ENCODE assay signal across 25 mouse cellular contexts in the genomic region with DNA sequence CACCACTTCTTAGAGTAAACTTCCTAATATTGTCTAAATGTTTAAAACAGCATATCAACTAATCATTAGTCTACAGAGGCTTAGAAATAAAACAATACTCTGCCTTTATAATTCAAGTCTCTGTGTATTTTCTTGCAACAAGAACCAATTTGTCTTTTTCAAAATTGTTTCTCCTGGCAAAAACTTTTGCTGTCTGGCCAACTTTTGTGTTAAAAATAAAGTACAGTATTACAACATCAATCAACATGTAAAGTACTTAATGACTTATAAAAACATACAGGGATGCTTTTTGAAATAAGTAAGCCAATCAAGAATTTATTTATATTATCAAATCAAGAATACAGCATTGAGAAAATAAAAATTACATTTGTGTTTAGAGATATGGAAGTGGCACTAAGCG.
"Had no signal": no experiment of that assay in that cellular context is flagged by ENCODE, and none has a peak within 500 bp of the region (broad histone marks: within the 10 kb centered on the region; RNA-seq: fewer than 3 reads in every experiment).

No protein-coding gene starts in this region.

- DNase-seq: gastrocnemius, postnatal 14 days; gastrocnemius, postnatal 36 days; heart, adult 11 months; heart, adult 2 months; heart, postnatal 14 days; heart, postnatal 36 days; kidney, adult 11 months; kidney, adult 2 months; kidney, adult 9 months; kidney, postnatal 10 days; kidney, postnatal 36 days; liver; liver, embryonic 13.5 days had no signal

- H3K4me3 ChIP-seq: heart, adult 2 months; heart, embryonic 13.5 days; heart, embryonic 15.5 days; hindbrain, embryonic 13.5 days; hindbrain, embryonic 15.5 days; kidney, embryonic 15.5 days; left cerebral cortex, adult 2 months; limb, embryonic 10.5 days; limb, embryonic 12.5 days; liver, embryonic 13.5 days had no signal

- H3K4me1 ChIP-seq: heart, embryonic 15.5 days; hindbrain, embryonic 13.5 days; hindbrain, embryonic 15.5 days; kidney, embryonic 15.5 days; limb, embryonic 10.5 days; limb, embryonic 12.5 days; liver, embryonic 13.5 days had no signal

- H3K4me2 ChIP-seq: heart, embryonic 11.5 days; heart, embryonic 13.5 days; heart, embryonic 15.5 days; hindbrain, embryonic 13.5 days; hindbrain, embryonic 15.5 days; kidney, embryonic 15.5 days; limb, embryonic 12.5 days; liver, embryonic 11.5 days; liver, embryonic 13.5 days had no signal

- H3K9me3 ChIP-seq: heart, embryonic 13.5 days; heart, embryonic 15.5 days; hindbrain, embryonic 13.5 days; hindbrain, embryonic 15.5 days; kidney, embryonic 15.5 days; limb, embryonic 10.5 days; limb, embryonic 12.5 days; liver, embryonic 13.5 days had no signal

- ATAC-seq: hindbrain, postnatal 0 days; intestine, embryonic 16.5 days had no signal

- H3K27me3 ChIP-seq: heart, embryonic 13.5 days; heart, embryonic 15.5 days; hindbrain, embryonic 13.5 days; hindbrain, embryonic 15.5 days; kidney, embryonic 15.5 days; limb, embryonic 12.5 days; liver, embryonic 13.5 days had no signal

- H3K9ac ChIP-seq: heart, embryonic 13.5 days; heart, embryonic 15.5 days; hindbrain, embryonic 13.5 days; hindbrain, embryonic 15.5 days; kidney, embryonic 15.5 days; limb, embryonic 12.5 days; liver, embryonic 13.5 days had no signal

- H3K27ac ChIP-seq: heart, adult 2 months; hindbrain, embryonic 13.5 days; hindbrain, embryonic 15.5 days; hindbrain, postnatal 0 days; kidney, embryonic 15.5 days; left cerebral cortex, adult 2 months; limb, embryonic 10.5 days; limb, embryonic 12.5 days; liver, embryonic 13.5 days had no signal
